Mouse (Mus musculus) G1E (cell line): ENCODE results near the gene Lrp1.

Source experiments
- CTCF ChIP-seq: IDR thresholded peaks from 2 replicates; pipeline ENCODE4 v1.5.1; 2012; ENCODE audit warnings: low read depth, low read length, inconsistent platforms, mixed read lengths
- GATA1 ChIP-seq: IDR thresholded peaks from 2 replicates; pipeline ENCODE4 v1.6.1; 2012; ENCODE audit warnings: borderline replicate concordance, low read length, inconsistent platforms, mixed read lengths
- GATA2 ChIP-seq: IDR thresholded peaks from 2 replicates; pipeline ENCODE4 v1.6.1; 2012; ENCODE audit warnings: low read depth, low read length, inconsistent platforms, borderline replicate concordance
- POLR2AphosphoS5 ChIP-seq: IDR thresholded peaks from 2 replicates; pipeline ENCODE4 v1.6.1; 2012; ENCODE audit warnings: low read depth, low read length, inconsistent platforms; ENCODE audit not compliant: insufficient replicate concordance
- TAL1 ChIP-seq: conservative IDR thresholded peaks from 2 replicates; pipeline ENCODE4 v1.6.1; 2012; ENCODE audit warnings: low read depth, low read length, inconsistent platforms, mixed read lengths

- no peak for TF ChIP-seq CTCF
- no peak for TF ChIP-seq TAL1
- TF ChIP-seq POLR2AphosphoS5: no peak
- no peak for TF ChIP-seq GATA1
- TF ChIP-seq GATA2: no peak
Measured at GRCm38 (mm10) chr10:127622661-127623060, 1.7 kb upstream of the Lrp1 start.
